Mouse (Mus musculus): Measurements from ENCODE around the gene Rgl1. TPM values are rescaled to one million over a fixed set of nuclear protein-coding genes. Genes with fewer than 3 reads are reported as not detected.

Gene Rgl1
- polyA plus RNA-seq, 1 experiment = 3.0 TPM

- no peaks in the 10 kb centered on the region for H3K9me3 ChIP-seq (replicated peaks; ENCODE audit: control insufficient read depth, insufficient read depth, low read length, poor library complexity, severe bottlenecking)
Measured at GRCm38 (mm10) chr1:152749276-152749675, 16.9 kb downstream of the Rgl1 start.

GRCm38 (mm10) chr1:152746426-152746825 is 19.7 kb downstream of the Rgl1 start:
- H3K27me3 ChIP-seq (ENCODE audit: control insufficient read depth, insufficient read depth, low read length, poor library complexity, severe bottlenecking) = no peaks in the 10 kb centered on the region
- H3K4me1 ChIP-seq (ENCODE audit: control insufficient read depth, insufficient read depth, low read length) = no peaks in the 10 kb centered on the region
- no peak overlapping the region for H3K9ac ChIP-seq (ENCODE audit: low read depth, poor library complexity, severe bottlenecking)
- no peak overlapping the region for H3K4me3 ChIP-seq (ENCODE audit: low read depth, low read length)
- TF ChIP-seq CTCF (IDR thresholded peaks at IDR 0.05; ENCODE audit: low read depth, low read length) = peak; percentile 66
- TF ChIP-seq POLR2A (IDR thresholded peaks at IDR 0.05; ENCODE audit: insufficient read depth, low read length) = no peak
- H3K9me3 ChIP-seq (replicated peaks; ENCODE audit: control insufficient read depth, insufficient read depth, low read length, poor library complexity, severe bottlenecking) = no peaks in the 10 kb centered on the region
- no peak overlapping the region for H3K27ac ChIP-seq (ENCODE audit: insufficient read depth, low read length)
- no peaks in the 10 kb centered on the region for H3K36me3 ChIP-seq (ENCODE audit: control insufficient read depth, insufficient read depth, low read length, poor library complexity, severe bottlenecking)

More at GRCm38 (mm10) chr1:152749276-152749675, 16.9 kb downstream of the Rgl1 start:
- H3K27ac ChIP-seq (ENCODE audit: insufficient read depth, low read length) = no peak overlapping the region
- no peak overlapping the region for H3K9ac ChIP-seq (ENCODE audit: low read depth, poor library complexity, severe bottlenecking)
- no peaks in the 10 kb centered on the region for H3K36me3 ChIP-seq (ENCODE audit: control insufficient read depth, insufficient read depth, low read length, poor library complexity, severe bottlenecking)
- H3K4me1 ChIP-seq (ENCODE audit: control insufficient read depth, insufficient read depth, low read length) = no peaks in the 10 kb centered on the region
- TF ChIP-seq EP300 (IDR thresholded peaks at IDR 0.05; ENCODE audit: insufficient read depth, low read depth, low read length) = no peak
- TF ChIP-seq POLR2A (IDR thresholded peaks at IDR 0.05; ENCODE audit: insufficient read depth, low read length) = no peak
- TF ChIP-seq CTCF (IDR thresholded peaks at IDR 0.05; ENCODE audit: low read depth, low read length) = no peak
- no peak overlapping the region for H3K4me3 ChIP-seq (ENCODE audit: low read depth, low read length)
- no peaks in the 10 kb centered on the region for H3K27me3 ChIP-seq (ENCODE audit: control insufficient read depth, insufficient read depth, low read length, poor library complexity, severe bottlenecking)

- TF ChIP-seq POLR2A (IDR thresholded peaks at IDR 0.05; ENCODE audit: insufficient read depth, low read length) (no peak), CTCF (IDR thresholded peaks at IDR 0.05; ENCODE audit: low read depth, low read length) (no peak), EP300 (IDR thresholded peaks at IDR 0.05; ENCODE audit: insufficient read depth, low read depth, low read length) (no peak)
- Histone ChIP-seq H3K9ac (ENCODE audit: low read depth, poor library complexity, severe bottlenecking) (no peak overlapping the region), H3K27me3 (ENCODE audit: control insufficient read depth, insufficient read depth, low read length, poor library complexity, severe bottlenecking) (no peaks in the 10 kb centered on the region), H3K4me1 (ENCODE audit: control insufficient read depth, insufficient read depth, low read length) (no peaks in the 10 kb centered on the region), H3K4me3 (ENCODE audit: low read depth, low read length) (no peak overlapping the region), H3K27ac (ENCODE audit: insufficient read depth, low read length) (no peak overlapping the region), H3K36me3 (ENCODE audit: control insufficient read depth, insufficient read depth, low read length, poor library complexity, severe bottlenecking) (no peaks in the 10 kb centered on the region), H3K9me3 (replicated peaks; ENCODE audit: control insufficient read depth, insufficient read depth, low read length, poor library complexity, severe bottlenecking) (no peaks in the 10 kb centered on the region)
Measured at GRCm38 (mm10) chr1:152743095-152743826, 22.9 kb downstream of the Rgl1 start.

- Histone ChIP-seq H3K27ac (ENCODE audit: insufficient read depth, low read length) (no peak overlapping the region), H3K4me1 (ENCODE audit: control insufficient read depth, insufficient read depth, low read length) (no peaks in the 10 kb centered on the region), H3K9ac (ENCODE audit: low read depth, poor library complexity, severe bottlenecking) (no peak overlapping the region), H3K36me3 (ENCODE audit: control insufficient read depth, insufficient read depth, low read length, poor library complexity, severe bottlenecking) (no peaks in the 10 kb centered on the region), H3K27me3 (ENCODE audit: control insufficient read depth, insufficient read depth, low read length, poor library complexity, severe bottlenecking) (no peaks in the 10 kb centered on the region), H3K9me3 (replicated peaks; ENCODE audit: control insufficient read depth, insufficient read depth, low read length, poor library complexity, severe bottlenecking) (no peaks in the 10 kb centered on the region), H3K4me3 (ENCODE audit: low read depth, low read length) (no peak overlapping the region)
- no peak for TF ChIP-seq CTCF (IDR thresholded peaks at IDR 0.05; ENCODE audit: low read depth, low read length)
- TF ChIP-seq EP300 (IDR thresholded peaks at IDR 0.05; ENCODE audit: insufficient read depth, low read depth, low read length) = no peak
- TF ChIP-seq POLR2A (IDR thresholded peaks at IDR 0.05; ENCODE audit: insufficient read depth, low read length) = no peak
Measured at GRCm38 (mm10) chr1:152739374-152739773, 26.8 kb downstream of the Rgl1 start.

GRCm38 (mm10) chr1:152738793-152739192 is 27.4 kb downstream of the Rgl1 start:
- Histone ChIP-seq H3K27ac (ENCODE audit: insufficient read depth, low read length) (no peak overlapping the region), H3K9me3 (replicated peaks; ENCODE audit: control insufficient read depth, insufficient read depth, low read length, poor library complexity, severe bottlenecking) (no peaks in the 10 kb centered on the region), H3K36me3 (ENCODE audit: control insufficient read depth, insufficient read depth, low read length, poor library complexity, severe bottlenecking) (no peaks in the 10 kb centered on the region), H3K4me3 (ENCODE audit: low read depth, low read length) (no peak overlapping the region), H3K27me3 (ENCODE audit: control insufficient read depth, insufficient read depth, low read length, poor library complexity, severe bottlenecking) (no peaks in the 10 kb centered on the region), H3K9ac (ENCODE audit: low read depth, poor library complexity, severe bottlenecking) (no peak overlapping the region), H3K4me1 (ENCODE audit: control insufficient read depth, insufficient read depth, low read length) (no peaks in the 10 kb centered on the region)
- TF ChIP-seq CTCF (IDR thresholded peaks at IDR 0.05; ENCODE audit: low read depth, low read length) (no peak), EP300 (IDR thresholded peaks at IDR 0.05; ENCODE audit: insufficient read depth, low read depth, low read length) (no peak)

- Histone ChIP-seq H3K9ac (ENCODE audit: low read depth, poor library complexity, severe bottlenecking) (no peak overlapping the region), H3K4me1 (ENCODE audit: control insufficient read depth, insufficient read depth, low read length) (no peaks in the 10 kb centered on the region), H3K27me3 (ENCODE audit: control insufficient read depth, insufficient read depth, low read length, poor library complexity, severe bottlenecking) (no peaks in the 10 kb centered on the region), H3K4me3 (ENCODE audit: low read depth, low read length) (no peak overlapping the region), H3K36me3 (ENCODE audit: control insufficient read depth, insufficient read depth, low read length, poor library complexity, severe bottlenecking) (no peaks in the 10 kb centered on the region), H3K9me3 (replicated peaks; ENCODE audit: control insufficient read depth, insufficient read depth, low read length, poor library complexity, severe bottlenecking) (no peaks in the 10 kb centered on the region), H3K27ac (ENCODE audit: insufficient read depth, low read length) (no peak overlapping the region)
- no peak for TF ChIP-seq CTCF (IDR thresholded peaks at IDR 0.05; ENCODE audit: low read depth, low read length)
- TF ChIP-seq POLR2A (IDR thresholded peaks at IDR 0.05; ENCODE audit: insufficient read depth, low read length) = no peak
Measured at GRCm38 (mm10) chr1:152727604-152728236, 38.4 kb downstream of the Rgl1 start.
